Mouse (Mus musculus) megakaryocyte, adult 5-6 weeks (primary cell): ENCODE results near the gene Kif1a. TPM values are rescaled to one million over a fixed set of nuclear protein-coding genes. Genes with fewer than 3 reads are reported as not detected.
A peak's percentile ranks its signal among the peaks of the same experiment; 100 is the strongest.
"Not testable (repeated sequence)": the region's sequence is repeated elsewhere in the genome, so short reads cannot be mapped to it uniquely, and the experiment has no call there.

Experiments
- ATAC-seq: 2 replicates; pipeline ENCODE4 v1.8.0; 2016; ENCODE audit warnings: mild to moderate bottlenecking, inconsistent platforms; ENCODE audit not compliant: poor library complexity, severe bottlenecking
- total RNA-seq, 2 experiments: library from RNA; stranded (forward) in 1 of 2; stranded (reverse) in 1 of 2; fragments of 153-499, 151-499 nt in 1 of 2; fragments of 221-1000, 200-1000 nt in 1 of 2; gene quantifications; 2 replicates each; pipeline versions ENCODE4 v1.2.3 to v1.2.4; 2015 to 2017

The Kif1a gene
- total RNA-seq, 2 experiments from 2014 or later = not detected

DNA sequence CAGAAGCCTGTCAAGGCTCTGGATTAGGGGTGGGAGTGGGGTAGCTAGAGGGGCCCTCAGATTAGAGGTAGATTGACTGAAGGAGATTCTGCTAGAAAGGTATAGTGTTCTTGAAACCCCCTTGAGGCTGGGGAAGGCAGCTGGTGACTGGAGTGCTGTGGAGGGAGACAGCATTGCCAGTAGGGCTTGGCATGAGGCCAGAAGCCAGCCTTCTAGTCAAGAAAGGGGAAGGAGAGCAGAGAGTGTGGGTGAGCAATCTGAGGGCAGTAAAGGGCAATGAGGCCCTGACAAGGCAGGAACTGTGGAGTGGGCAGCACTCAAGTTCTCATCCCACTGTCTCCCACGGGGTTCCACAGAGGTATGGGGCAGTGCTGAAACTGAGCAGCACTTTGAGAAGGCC lies 128.9 kb downstream of the Kif1a start:
- ATAC-seq = peak; percentile 81

DNA sequence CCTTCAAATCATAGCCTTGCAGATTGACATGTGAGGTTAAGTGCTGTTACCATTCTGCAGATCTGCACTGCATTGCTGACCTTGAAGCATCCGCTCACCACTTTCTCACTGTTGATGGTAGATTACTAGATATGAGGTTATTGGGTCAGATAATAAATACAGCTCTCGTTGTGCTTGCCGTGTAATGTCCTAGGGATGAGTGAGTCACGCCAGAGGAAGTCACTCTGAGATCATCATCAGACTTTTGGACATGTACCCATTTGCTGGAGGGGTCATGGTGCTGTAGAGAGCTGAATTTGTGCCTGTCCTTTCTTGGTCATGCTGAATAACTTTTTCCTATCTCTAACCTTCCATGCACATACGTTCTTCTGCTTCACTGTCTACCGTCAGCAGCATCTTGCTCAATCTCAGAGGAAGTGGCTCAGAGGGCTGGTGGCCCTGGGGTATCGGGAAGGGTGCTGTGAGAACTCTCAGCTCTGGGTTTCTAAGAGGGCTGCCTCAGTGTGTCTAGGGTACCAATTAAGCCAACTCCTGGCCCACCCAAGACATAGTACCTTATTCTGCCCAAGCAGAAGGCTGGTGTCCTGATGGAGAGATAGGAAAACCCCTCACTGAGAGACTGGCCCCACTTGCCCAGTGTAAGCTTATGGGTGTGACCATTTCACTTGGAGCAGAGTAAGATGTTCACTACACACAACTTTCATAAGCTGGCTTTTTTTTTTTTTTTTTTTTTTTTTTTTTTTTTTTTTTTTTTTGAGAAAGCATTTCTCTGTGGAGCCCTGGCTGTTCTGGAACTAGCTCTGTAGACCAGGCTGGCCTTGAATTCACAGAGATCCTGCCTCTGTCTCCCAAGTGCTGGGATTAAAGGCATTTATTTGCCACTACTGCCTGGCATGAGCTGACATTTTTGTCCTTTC lies 129.6 kb downstream of the Kif1a start:
- ATAC-seq = peak; percentile 84

DNA sequence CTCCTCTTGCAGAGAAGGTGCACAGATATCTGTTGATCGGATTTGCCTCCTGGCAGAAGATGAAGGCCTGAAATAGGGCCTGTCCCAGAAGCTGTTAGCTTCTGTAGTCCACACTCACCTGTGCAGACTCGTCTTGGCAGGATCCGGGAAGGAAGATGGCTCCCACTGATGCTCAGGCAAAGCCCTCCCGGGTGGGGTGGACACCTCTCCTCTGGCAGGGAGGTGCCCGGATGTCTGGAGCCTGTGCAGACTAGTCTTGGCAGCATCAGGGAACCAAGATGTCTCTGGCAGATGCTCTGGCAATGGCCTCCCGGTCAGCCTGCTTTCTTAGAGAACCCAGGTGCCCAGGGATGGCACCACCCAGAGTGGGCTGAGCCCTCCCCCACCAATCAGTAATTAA lies 131.0 kb downstream of the Kif1a start:
- ATAC-seq = not testable (repeated sequence)

Other genes starting within 250 kb of the Kif1a start
- gene Ankmy1, start 199.0 kb downstream of the Kif1a start, total RNA-seq (2015) = 0.20 TPM in 1 of 2 replicates, not detected in the other
- gene Ankmy1, start 199.0 kb downstream of the Kif1a start, total RNA-seq (2017) = not detected in 2 replicates
- 8.2 and 8.9 TPM in 2 replicates for gene Dusp28, start 195.0 kb downstream of the Kif1a start, total RNA-seq (2015)
- gene Dusp28, start 195.0 kb downstream of the Kif1a start, total RNA-seq (2017) = 2.0 and 2.4 TPM in 2 replicates
- gene Rnpepl1, start 191.2 kb downstream of the Kif1a start, total RNA-seq (2015) = 29.3 and 30.1 TPM in 2 replicates
- 20.4 and 23.6 TPM in 2 replicates for gene Rnpepl1, start 191.2 kb downstream of the Kif1a start, total RNA-seq (2017)
- 2.7 and 5.2 TPM in 2 replicates for gene Capn10, start 167.6 kb downstream of the Kif1a start, total RNA-seq (2015)
- gene Capn10, start 167.6 kb downstream of the Kif1a start, total RNA-seq (2017) = 6.4 and 8.7 TPM in 2 replicates
- 69.5 and 72.6 TPM in 2 replicates for gene Gpr35, start 151.1 kb downstream of the Kif1a start, total RNA-seq (2015)
- gene Gpr35, start 151.1 kb downstream of the Kif1a start, total RNA-seq (2017) = 46.4 and 47.2 TPM in 2 replicates
- gene Aqp12, start 95.6 kb downstream of the Kif1a start, total RNA-seq (2015) = not detected in 2 replicates
- gene Aqp12, start 95.6 kb downstream of the Kif1a start, total RNA-seq (2017) = not detected in 2 replicates
- not detected in 2 replicates for gene Agxt, start 33.3 kb upstream of the Kif1a start, total RNA-seq (2015)
- not detected in 2 replicates for gene Agxt, start 33.3 kb upstream of the Kif1a start, total RNA-seq (2017)
- gene 2310007B03Rik, start 59.0 kb upstream of the Kif1a start, total RNA-seq (2015) = not detected in 2 replicates
- not detected in 2 replicates for gene 2310007B03Rik, start 59.0 kb upstream of the Kif1a start, total RNA-seq (2017)
- not detected in 2 replicates for gene Crocc2, start 66.8 kb upstream of the Kif1a start, total RNA-seq (2015)
- gene Crocc2, start 66.8 kb upstream of the Kif1a start, total RNA-seq (2017) = not detected in 2 replicates
- 0.49 and 0.98 TPM in 2 replicates for gene Sned1, start 133.9 kb upstream of the Kif1a start, total RNA-seq (2015)
- gene Sned1, start 133.9 kb upstream of the Kif1a start, total RNA-seq (2017) = 0.53 and 1.3 TPM in 2 replicates
- 4.6 and 11.3 TPM in 2 replicates for gene Mterf4, start 204.0 kb upstream of the Kif1a start, total RNA-seq (2015)
- 17.8 and 20.7 TPM in 2 replicates for gene Mterf4, start 204.0 kb upstream of the Kif1a start, total RNA-seq (2017)
- 18.4 and 29.6 TPM in 2 replicates for gene Ppp1r7, start 240.9 kb upstream of the Kif1a start, total RNA-seq (2015)
- gene Ppp1r7, start 240.9 kb upstream of the Kif1a start, total RNA-seq (2017) = 11.3 and 13.2 TPM in 2 replicates
- 3.6 and 4.1 TPM in 2 replicates for gene Pask, start 241.5 kb upstream of the Kif1a start, total RNA-seq (2015)
- gene Pask, start 241.5 kb upstream of the Kif1a start, total RNA-seq (2017) = 4.3 and 9.9 TPM in 2 replicates